Mouse (Mus musculus): ENCODE measurements around the gene Myl6b. TPM values are rescaled to one million over a fixed set of nuclear protein-coding genes. Genes with fewer than 3 reads are reported as not detected.
A peak's percentile ranks its signal among the peaks of the same experiment; 100 is the strongest.

Myl6b gene
- polyA plus RNA-seq (2015; fragmentation: Nextera tagmentation; extraction: Ambion mirVana), result 7.0 and 7.7 TPM in 2 replicates

DNA sequence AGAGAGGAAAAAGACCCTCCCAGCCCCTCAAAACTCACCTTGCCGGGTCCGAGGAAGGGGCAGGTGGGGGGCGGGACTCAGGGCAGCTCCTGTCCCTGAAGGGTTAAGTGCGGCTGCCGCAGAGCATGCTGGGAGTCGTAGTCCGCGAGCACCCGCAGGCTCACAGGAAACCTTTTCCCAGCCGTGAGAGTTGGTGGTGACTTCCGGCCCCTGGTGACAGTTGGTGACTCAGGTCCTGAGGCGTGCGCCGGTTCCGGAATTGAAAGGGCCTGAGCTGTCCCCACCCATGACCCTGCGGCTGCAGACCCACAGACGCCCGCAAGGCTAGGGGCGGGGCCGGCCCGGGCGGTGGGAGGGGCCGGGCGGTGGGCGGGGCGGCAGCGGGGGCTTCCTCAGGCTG, at the start of gene Myl6b:
Gene Myl6b (minus strand): TSS at position 96 of the 400 bp plus-strand sequence.
- ATAC-seq (ENCODE audit: low FRiP score), result peak; percentile 80
- Histone ChIP-seq H3K36me3 (no peaks in the 10 kb centered on the region), H3K4me1 (peaks cover 40% of the 10 kb centered on the region), H3K4me3 (replicated peaks) (peak within 1 kb of the TSS; percentile 62), H3K9ac (replicated peaks) (peak within 1 kb of the TSS; percentile 56), H3K9me3 (replicated peaks) (no peaks in the 10 kb centered on the region), H3K4me2 (peak within 1 kb of the TSS; percentile 85), H3K27ac (replicated peaks) (peak within 1 kb of the TSS; percentile 82), H3K27me3 (replicated peaks) (no peaks in the 10 kb centered on the region)
- WGBS, result under 1% methylated on average over 27 of the region's 27 CpGs

DNA sequence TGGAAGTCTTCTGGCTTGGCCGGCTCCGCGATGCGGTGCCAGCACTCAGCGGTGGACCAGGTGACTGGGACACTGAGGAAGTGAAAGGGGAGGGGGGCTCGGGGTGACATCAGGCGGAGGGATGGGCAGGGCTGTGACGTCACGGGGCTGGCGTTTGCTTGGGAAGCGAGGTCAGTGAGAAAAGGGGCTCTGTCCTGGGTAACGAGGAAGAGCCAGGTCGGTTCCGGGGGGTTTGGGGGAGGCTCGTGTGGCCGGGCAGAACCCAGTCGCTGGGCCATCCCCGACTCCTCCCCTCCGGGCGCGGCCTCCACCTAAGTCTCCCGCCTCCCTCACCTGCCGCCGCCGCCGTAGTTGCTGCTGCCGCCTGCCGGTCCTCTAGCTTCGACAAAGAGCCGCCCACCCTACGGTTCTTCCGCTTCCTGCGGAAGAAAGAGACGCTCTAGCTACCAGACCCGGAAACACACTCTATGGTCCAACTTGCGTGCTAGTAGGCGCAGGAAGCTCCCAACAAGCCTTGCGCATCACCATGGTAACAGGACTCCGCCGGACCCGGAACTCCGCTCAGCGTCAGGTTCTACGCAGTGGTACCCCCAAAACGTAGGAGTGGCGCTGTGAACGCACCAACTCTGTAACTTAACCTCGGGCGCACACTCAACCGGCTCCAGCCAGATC, 49.0 kb upstream of the Myl6b start, which contains the start of gene Zc3h10:
Gene Zc3h10 (minus strand): TSS at position 414 of the 672 bp plus-strand sequence.
- ATAC-seq (ENCODE audit: low FRiP score), result peak; percentile 90
- peak within 1 kb of the TSS; percentile 71 for H3K4me3 ChIP-seq (replicated peaks)
- H3K9ac ChIP-seq (replicated peaks), result peak within 1 kb of the TSS; percentile 78
- peaks cover 31% of the 10 kb centered on the region for H3K36me3 ChIP-seq
- H3K27ac ChIP-seq (replicated peaks), result peak within 1 kb of the TSS; percentile 98
- H3K27me3 ChIP-seq (replicated peaks), result no peaks in the 10 kb centered on the region
- WGBS, result under 1% methylated on average over 47 of the region's 50 CpGs
- peaks cover 34% of the 10 kb centered on the region for H3K4me1 ChIP-seq
- no peaks in the 10 kb centered on the region for H3K9me3 ChIP-seq (replicated peaks)
- peak within 1 kb of the TSS; percentile 85 for H3K4me2 ChIP-seq

DNA sequence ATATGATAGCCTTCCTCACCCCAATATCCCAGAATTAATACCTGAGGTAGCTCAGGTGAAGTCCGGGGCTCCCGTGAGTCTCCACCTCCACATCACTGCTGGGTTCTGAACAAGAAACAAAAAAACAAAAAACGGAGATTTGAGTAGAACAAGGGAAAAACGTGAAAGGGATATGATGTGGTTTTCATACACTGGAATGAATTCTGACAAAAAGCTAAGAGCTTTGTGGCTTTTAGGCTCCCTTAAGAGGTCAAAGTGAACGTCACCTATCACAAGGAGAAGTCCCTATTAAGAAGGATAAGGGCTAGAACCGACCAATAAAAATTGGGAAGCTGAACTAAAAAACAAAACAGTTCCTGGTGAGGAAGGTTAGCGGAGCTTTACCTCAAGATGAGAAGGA, 48.3 kb upstream of the Myl6b start:
- Histone ChIP-seq H3K27ac (replicated peaks) (peak overlapping the region; percentile 98), H3K27me3 (replicated peaks) (no peaks in the 10 kb centered on the region), H3K4me1 (peaks cover 34% of the 10 kb centered on the region), H3K9ac (replicated peaks) (peak overlapping the region; percentile 72), H3K9me3 (replicated peaks) (no peaks in the 10 kb centered on the region), H3K4me2 (peak overlapping the region; percentile 85), H3K4me3 (replicated peaks) (peak overlapping the region; percentile 71), H3K36me3 (peaks cover 37% of the 10 kb centered on the region)
- WGBS, result 31% methylated on average over 7 of the region's 7 CpGs
- ATAC-seq (ENCODE audit: low FRiP score), result no peak

DNA sequence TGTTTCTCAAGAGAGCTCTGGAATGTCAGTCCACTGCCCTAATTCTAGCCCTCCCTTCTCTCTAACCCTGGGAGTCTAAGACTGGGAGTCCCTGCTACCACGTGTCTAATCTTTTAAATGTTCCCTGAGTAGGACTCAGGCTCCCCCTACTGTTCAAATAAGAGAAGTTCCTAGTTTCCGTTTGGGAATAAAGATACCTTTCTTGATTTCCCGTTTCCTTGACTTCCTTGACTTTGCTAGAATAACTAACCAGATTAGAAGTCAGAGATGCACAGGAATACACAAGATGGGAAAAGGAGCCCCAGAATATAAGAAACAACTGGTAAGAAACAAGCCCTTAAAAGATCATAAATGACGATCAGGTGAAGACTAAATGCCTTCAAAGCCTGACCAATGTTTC, 47.9 kb upstream of the Myl6b start:
- peak overlapping the region; percentile 72 for H3K9ac ChIP-seq (replicated peaks)
- peaks cover 34% of the 10 kb centered on the region for H3K4me1 ChIP-seq
- ATAC-seq (ENCODE audit: low FRiP score), result no peak
- no peaks in the 10 kb centered on the region for H3K27me3 ChIP-seq (replicated peaks)
- WGBS, result 13% methylated on average over 4 of the region's 4 CpGs
- peaks cover 37% of the 10 kb centered on the region for H3K36me3 ChIP-seq
- peak overlapping the region; percentile 71 for H3K4me3 ChIP-seq (replicated peaks)
- H3K4me2 ChIP-seq, result peak overlapping the region; percentile 85
- no peaks in the 10 kb centered on the region for H3K9me3 ChIP-seq (replicated peaks)
- peak overlapping the region; percentile 98 for H3K27ac ChIP-seq (replicated peaks)

DNA sequence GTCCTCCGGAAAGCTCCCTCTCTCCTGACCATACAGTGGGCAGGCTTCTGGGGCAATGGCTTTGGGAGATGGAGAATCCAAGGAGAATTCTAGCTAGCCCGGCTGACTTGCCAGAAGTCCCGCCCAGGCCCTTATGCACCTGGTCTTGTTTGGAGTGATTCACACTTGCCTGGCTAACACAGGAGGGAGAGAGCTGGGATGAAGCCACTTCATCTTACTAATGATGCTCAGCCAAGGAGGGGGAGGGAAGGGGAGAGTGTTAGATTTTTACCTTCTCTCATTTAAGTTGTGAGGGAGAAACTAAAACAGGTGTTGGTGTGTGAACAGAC, 47.0 kb upstream of the Myl6b start:
- peaks cover 34% of the 10 kb centered on the region for H3K4me1 ChIP-seq
- no peaks in the 10 kb centered on the region for H3K9me3 ChIP-seq (replicated peaks)
- H3K27ac ChIP-seq (replicated peaks), result no peak overlapping the region
- no peak overlapping the region for H3K9ac ChIP-seq (replicated peaks)
- H3K4me3 ChIP-seq (replicated peaks), result no peak overlapping the region
- no peaks in the 10 kb centered on the region for H3K27me3 ChIP-seq (replicated peaks)
- no peak overlapping the region for H3K4me2 ChIP-seq
- no peak for ATAC-seq (ENCODE audit: low FRiP score)
- WGBS, result 94% methylated on average over 3 of the region's 3 CpGs
- H3K36me3 ChIP-seq, result peaks cover 40% of the 10 kb centered on the region

DNA sequence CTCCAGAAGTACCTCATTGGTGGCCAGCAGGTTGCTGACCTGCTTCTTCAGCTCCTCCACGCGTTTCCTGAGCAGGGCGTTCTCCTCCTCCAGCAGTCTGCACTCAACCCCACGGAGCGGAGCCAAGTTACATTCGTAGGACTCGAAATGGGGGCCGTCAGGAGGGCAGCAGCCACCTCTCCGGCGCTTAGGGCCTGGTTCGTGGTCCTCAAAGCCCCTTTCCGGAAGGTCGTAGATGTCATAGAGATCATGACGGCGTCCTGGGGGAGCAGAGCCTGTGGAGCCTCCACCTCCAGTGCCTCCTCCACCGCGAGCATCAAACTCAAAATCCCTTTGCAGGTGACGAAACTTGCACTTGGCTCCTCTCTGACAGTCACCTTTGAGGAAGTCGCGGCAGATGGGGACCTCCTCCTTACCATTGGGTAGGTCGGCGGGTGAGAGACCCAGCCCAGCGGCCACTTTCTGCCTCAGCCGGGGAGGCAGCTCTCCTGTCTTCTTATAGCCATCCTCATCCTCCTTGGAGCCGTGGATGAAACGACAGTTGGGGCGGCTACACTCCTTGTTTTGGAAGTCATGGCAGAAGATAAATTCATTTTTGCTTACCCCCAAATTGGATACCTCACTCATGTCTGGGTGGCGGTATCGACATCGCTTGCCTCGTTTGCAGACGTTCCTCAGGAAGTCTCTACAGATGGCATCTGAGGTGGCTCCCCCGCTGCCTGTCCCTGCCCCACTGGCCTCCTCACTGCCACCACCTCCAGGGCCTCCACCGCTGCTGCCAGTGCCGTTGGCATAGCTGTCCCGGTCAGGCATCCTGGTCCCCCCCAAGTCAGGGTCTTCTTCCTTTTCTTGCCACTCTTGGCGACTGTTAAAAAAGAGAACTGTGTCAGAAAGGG, 46.4 kb upstream of the Myl6b start:
- no peaks in the 10 kb centered on the region for H3K9me3 ChIP-seq (replicated peaks)
- H3K36me3 ChIP-seq, result peaks cover 40% of the 10 kb centered on the region
- H3K4me3 ChIP-seq (replicated peaks), result no peak overlapping the region
- H3K9ac ChIP-seq (replicated peaks), result no peak overlapping the region
- no peaks in the 10 kb centered on the region for H3K27me3 ChIP-seq (replicated peaks)
- H3K4me2 ChIP-seq, result no peak overlapping the region
- 95% methylated on average over 37 of the region's 37 CpGs for WGBS
- ATAC-seq (ENCODE audit: low FRiP score), result no peak
- H3K27ac ChIP-seq (replicated peaks), result no peak overlapping the region
- H3K4me1 ChIP-seq, result peaks cover 34% of the 10 kb centered on the region

DNA sequence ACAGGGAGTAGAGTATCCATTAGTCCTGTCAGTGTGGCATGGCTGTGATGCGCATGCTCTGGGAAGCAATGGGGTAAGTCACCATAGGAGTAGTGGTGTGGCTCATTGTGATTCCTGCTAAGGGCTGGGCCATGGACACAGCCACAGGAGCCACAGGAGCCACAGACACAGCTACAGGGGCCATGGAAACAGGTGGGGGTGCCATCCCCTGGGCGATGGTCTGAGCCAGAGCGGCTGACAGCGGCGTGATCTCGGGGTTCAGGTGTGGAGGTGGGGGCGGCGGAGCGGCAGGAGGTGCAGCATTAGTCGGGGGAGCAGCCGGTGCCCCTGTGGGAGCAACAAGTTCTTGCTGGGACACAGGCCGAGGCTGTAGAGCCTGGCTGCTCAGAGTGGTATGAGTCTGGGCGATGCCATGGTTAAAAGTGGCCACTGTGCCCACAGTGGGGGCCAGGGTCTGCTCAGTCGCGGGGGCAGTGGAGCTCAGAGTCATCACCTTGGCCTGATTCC, 45.7 kb upstream of the Myl6b start:
- Histone ChIP-seq H3K4me2 (no peak overlapping the region), H3K9ac (replicated peaks) (no peak overlapping the region), H3K4me3 (replicated peaks) (no peak overlapping the region), H3K27me3 (replicated peaks) (no peaks in the 10 kb centered on the region), H3K9me3 (replicated peaks) (no peaks in the 10 kb centered on the region), H3K27ac (replicated peaks) (no peak overlapping the region), H3K4me1 (peaks cover 29% of the 10 kb centered on the region), H3K36me3 (peaks cover 40% of the 10 kb centered on the region)
- WGBS, result 97% methylated on average over 15 of the region's 15 CpGs
- ATAC-seq (ENCODE audit: low FRiP score), result no peak

DNA sequence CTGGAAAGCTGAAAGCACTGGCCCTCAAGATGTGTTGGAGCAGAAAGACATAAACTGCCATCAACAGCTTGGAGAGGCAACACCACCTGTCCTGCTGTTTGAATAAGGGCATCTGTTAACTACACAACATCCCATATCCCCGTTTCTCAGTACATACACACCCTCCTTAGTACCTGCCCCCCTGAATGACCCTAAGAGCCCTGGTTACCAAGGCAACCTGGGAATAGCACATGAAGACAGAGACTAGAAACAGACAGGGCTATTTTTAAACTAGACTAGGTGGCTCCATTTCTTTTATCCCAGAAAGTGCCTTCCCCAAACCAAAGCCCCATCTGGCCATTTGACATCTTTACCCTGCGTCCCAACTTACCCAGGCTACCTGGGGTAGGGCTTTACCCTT, 44.6 kb upstream of the Myl6b start:
- Histone ChIP-seq H3K4me1 (peaks cover 29% of the 10 kb centered on the region), H3K9ac (replicated peaks) (no peak overlapping the region), H3K4me3 (replicated peaks) (no peak overlapping the region), H3K27ac (replicated peaks) (no peak overlapping the region), H3K9me3 (replicated peaks) (no peaks in the 10 kb centered on the region), H3K27me3 (replicated peaks) (no peaks in the 10 kb centered on the region), H3K4me2 (no peak overlapping the region), H3K36me3 (peaks cover 40% of the 10 kb centered on the region)
- 78% methylated on average over 2 of the region's 2 CpGs for WGBS
- no peak for ATAC-seq (ENCODE audit: low FRiP score)

DNA sequence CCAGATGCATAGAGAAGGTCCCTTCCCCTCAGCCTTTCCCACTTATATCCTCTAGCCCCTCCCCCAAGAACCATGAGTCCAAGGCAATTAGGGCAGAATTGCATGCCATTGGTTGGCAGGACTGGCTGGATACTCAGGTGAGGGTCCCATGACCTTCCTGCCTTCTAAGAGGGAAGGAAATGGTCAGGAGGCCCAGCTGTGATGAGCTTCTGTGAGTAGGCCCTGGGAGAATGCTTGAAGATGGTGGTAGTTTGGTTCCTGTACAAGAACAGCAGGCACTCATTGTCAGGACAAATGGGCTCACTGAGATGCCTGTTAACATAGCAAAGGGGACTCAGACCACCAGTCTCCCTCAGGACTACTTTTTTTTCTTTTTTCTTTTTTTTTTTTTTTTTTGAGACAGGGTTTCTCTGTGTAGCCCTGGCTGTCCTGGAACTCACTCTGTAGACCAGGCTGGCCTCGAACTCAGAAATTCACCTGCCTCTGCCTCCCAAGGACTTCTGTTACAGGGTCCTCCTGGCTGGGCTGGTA, 39.9 kb upstream of the Myl6b start:
- H3K36me3 ChIP-seq, result peaks cover 17% of the 10 kb centered on the region
- no peak overlapping the region for H3K9ac ChIP-seq (replicated peaks)
- no peak overlapping the region for H3K4me2 ChIP-seq
- 87% methylated on average over 1 of the region's 1 CpGs for WGBS
- H3K4me1 ChIP-seq, result peaks cover 8% of the 10 kb centered on the region
- no peak overlapping the region for H3K27ac ChIP-seq (replicated peaks)
- no peaks in the 10 kb centered on the region for H3K9me3 ChIP-seq (replicated peaks)
- no peak overlapping the region for H3K4me3 ChIP-seq (replicated peaks)
- ATAC-seq (ENCODE audit: low FRiP score), result no peak
- H3K27me3 ChIP-seq (replicated peaks), result no peaks in the 10 kb centered on the region

DNA sequence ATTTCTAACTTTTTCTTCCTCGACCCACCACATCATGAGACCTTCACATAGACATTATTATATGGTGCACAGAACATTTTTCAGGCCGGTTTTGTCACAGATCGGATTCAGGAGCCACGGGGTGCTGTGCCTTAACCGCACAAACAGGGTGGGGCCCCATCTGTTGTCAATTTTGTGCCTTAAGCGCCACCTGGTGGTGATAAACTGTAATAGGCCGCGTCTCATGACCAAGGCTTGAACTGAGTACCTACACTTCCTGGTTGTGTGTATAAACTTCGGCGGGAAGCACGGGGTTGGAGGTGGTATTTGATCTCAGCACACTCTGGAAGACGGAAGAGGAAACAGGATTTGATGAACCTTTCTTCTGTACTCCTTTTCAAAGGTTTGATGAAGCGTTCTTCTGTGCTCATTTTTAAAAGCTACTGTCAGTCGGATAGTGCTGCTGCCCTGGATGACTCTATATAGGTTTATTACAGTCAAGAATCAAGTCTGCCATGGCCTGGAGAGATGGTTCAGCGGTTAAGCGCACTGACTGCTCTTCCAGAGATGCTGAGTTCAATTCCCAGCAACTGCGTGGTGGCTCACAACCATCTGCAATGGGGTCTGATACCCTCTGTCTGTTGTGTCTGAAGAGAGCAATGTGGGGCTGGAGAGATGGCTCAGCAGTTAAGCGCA, 37.9 kb upstream of the Myl6b start:
- Histone ChIP-seq H3K4me3 (replicated peaks) (peak overlapping the region; percentile 22; the same call in 1 of the 2 replicates), H3K4me2 (peak overlapping the region; percentile 52), H3K27ac (replicated peaks) (0 out of 2 replicates have a peak overlapping the region, but pooled peaks have one; percentile 34), H3K9me3 (replicated peaks) (no peaks in the 10 kb centered on the region), H3K36me3 (0 out of 2 replicates have a peak, but pooled peaks cover 3% of the 10 kb centered on the region), H3K4me1 (peaks cover 4% of the 10 kb centered on the region), H3K9ac (replicated peaks) (no peak overlapping the region), H3K27me3 (replicated peaks) (no peaks in the 10 kb centered on the region)
- ATAC-seq (ENCODE audit: low FRiP score), result peak; percentile 90
- 16% methylated on average over 18 of the region's 18 CpGs for WGBS

Measured in neural tube, embryonic 15.5 days (tissue).